Mouse (Mus musculus): ENCODE data around the gene Slc35f3. TPM values are rescaled to one million over a fixed set of nuclear protein-coding genes. Genes with fewer than 3 reads are reported as not detected.

Gene Slc35f3
- polyA plus RNA-seq, 1 experiment from 2014 or later, result not detected

GRCm38 (mm10) chr8:126343427-126343826 lies 45.1 kb downstream of the Slc35f3 start:
- Histone ChIP-seq H3K4me3 (ENCODE audit: low read depth, low read length) (no peak overlapping the region), H3K4me1 (ENCODE audit: control insufficient read depth, insufficient read depth, low read length) (no peaks in the 10 kb centered on the region), H3K4me2 (no peak overlapping the region), H3K9ac (ENCODE audit: low read depth, low read length) (no peak overlapping the region), H3K27ac (ENCODE audit: low read depth, low read length) (no peak overlapping the region), H3K27me3 (ENCODE audit: control insufficient read depth, insufficient read depth, low read length) (no peaks in the 10 kb centered on the region), H3K9me3 (replicated peaks; ENCODE audit: control insufficient read depth, low read length) (no peaks in the 10 kb centered on the region), H3K36me3 (ENCODE audit: control insufficient read depth, insufficient read depth, low read length) (no peaks in the 10 kb centered on the region)
- no peak for ATAC-seq (replicated peaks; ENCODE audit: insufficient number of reproducible peaks, low FRiP score, low TSS enrichment)
- WGBS (ENCODE audit: insufficient replicate concordance), result 80% methylated on average over 5 of the region's 5 CpGs

- Histone ChIP-seq H3K9me3 (replicated peaks; ENCODE audit: control insufficient read depth, low read length) (no peaks in the 10 kb centered on the region), H3K27me3 (ENCODE audit: control insufficient read depth, insufficient read depth, low read length) (no peaks in the 10 kb centered on the region), H3K4me3 (ENCODE audit: low read depth, low read length) (no peak overlapping the region), H3K36me3 (ENCODE audit: control insufficient read depth, insufficient read depth, low read length) (no peaks in the 10 kb centered on the region), H3K27ac (ENCODE audit: low read depth, low read length) (no peak overlapping the region), H3K9ac (ENCODE audit: low read depth, low read length) (no peak overlapping the region), H3K4me1 (ENCODE audit: control insufficient read depth, insufficient read depth, low read length) (no peaks in the 10 kb centered on the region), H3K4me2 (no peak overlapping the region)
- WGBS (ENCODE audit: insufficient replicate concordance), result 51% methylated on average over 4 of the region's 4 CpGs
- no peak for ATAC-seq (replicated peaks; ENCODE audit: insufficient number of reproducible peaks, low FRiP score, low TSS enrichment)
These were observed 46.7 kb downstream of the Slc35f3 start for GRCm38 (mm10) chr8:126345100-126345499.

- H3K9me3 ChIP-seq (replicated peaks; ENCODE audit: control insufficient read depth, low read length), result 0 out of 2 replicates have a peak, but pooled peaks cover 2% of the 10 kb centered on the region
- no peaks in the 10 kb centered on the region for H3K4me1 ChIP-seq (ENCODE audit: control insufficient read depth, insufficient read depth, low read length)
- no peak overlapping the region for H3K4me2 ChIP-seq
- H3K9ac ChIP-seq (ENCODE audit: low read depth, low read length), result no peak overlapping the region
- ATAC-seq (replicated peaks; ENCODE audit: insufficient number of reproducible peaks, low FRiP score, low TSS enrichment), result no peak
- WGBS (ENCODE audit: insufficient replicate concordance), result 65% methylated on average over 1 of the region's 1 CpGs
- H3K4me3 ChIP-seq (ENCODE audit: low read depth, low read length), result no peak overlapping the region
- no peak overlapping the region for H3K27ac ChIP-seq (ENCODE audit: low read depth, low read length)
- H3K27me3 ChIP-seq (ENCODE audit: control insufficient read depth, insufficient read depth, low read length), result no peaks in the 10 kb centered on the region
- H3K36me3 ChIP-seq (ENCODE audit: control insufficient read depth, insufficient read depth, low read length), result no peaks in the 10 kb centered on the region
These were observed 54.9 kb downstream of the Slc35f3 start for GRCm38 (mm10) chr8:126353259-126353658.

GRCm38 (mm10) chr8:126357946-126358345 lies 59.6 kb downstream of the Slc35f3 start:
- ATAC-seq (replicated peaks; ENCODE audit: insufficient number of reproducible peaks, low FRiP score, low TSS enrichment), result no peak
- Histone ChIP-seq H3K27me3 (ENCODE audit: control insufficient read depth, insufficient read depth, low read length) (no peaks in the 10 kb centered on the region), H3K27ac (ENCODE audit: low read depth, low read length) (no peak overlapping the region), H3K4me2 (no peak overlapping the region), H3K4me3 (ENCODE audit: low read depth, low read length) (no peak overlapping the region), H3K9ac (ENCODE audit: low read depth, low read length) (no peak overlapping the region), H3K9me3 (replicated peaks; ENCODE audit: control insufficient read depth, low read length) (0 out of 2 replicates have a peak, but pooled peaks cover 2% of the 10 kb centered on the region), H3K4me1 (ENCODE audit: control insufficient read depth, insufficient read depth, low read length) (no peaks in the 10 kb centered on the region), H3K36me3 (ENCODE audit: control insufficient read depth, insufficient read depth, low read length) (no peaks in the 10 kb centered on the region)
- 44% methylated on average over 3 of the region's 3 CpGs for WGBS (ENCODE audit: insufficient replicate concordance)

DNA sequence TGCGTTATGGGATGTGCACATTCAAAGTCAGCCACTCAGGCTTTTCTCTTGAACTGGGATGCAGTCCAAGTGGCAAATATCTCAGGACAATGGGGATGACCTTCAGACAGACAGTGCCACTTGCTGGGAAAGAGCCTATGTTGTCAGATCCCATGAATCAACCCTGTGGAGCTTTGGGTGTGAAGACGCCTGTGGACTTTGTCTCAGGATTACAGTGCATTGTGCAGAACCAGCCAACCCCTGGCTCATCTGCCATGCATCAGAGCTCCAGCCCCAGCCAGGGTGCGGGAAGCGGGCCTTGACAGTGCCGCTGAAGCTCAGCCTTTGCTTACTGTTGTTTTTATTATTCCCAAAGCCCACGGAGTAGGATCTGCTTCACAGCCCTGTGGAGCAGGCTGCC lies 60.9 kb downstream of the Slc35f3 start:
- H3K4me1 ChIP-seq (ENCODE audit: control insufficient read depth, insufficient read depth, low read length), result no peaks in the 10 kb centered on the region
- no peak overlapping the region for H3K9ac ChIP-seq (ENCODE audit: low read depth, low read length)
- no peak for ATAC-seq (replicated peaks; ENCODE audit: insufficient number of reproducible peaks, low FRiP score, low TSS enrichment)
- no peak overlapping the region for H3K4me2 ChIP-seq
- no peaks in the 10 kb centered on the region for H3K36me3 ChIP-seq (ENCODE audit: control insufficient read depth, insufficient read depth, low read length)
- H3K27me3 ChIP-seq (ENCODE audit: control insufficient read depth, insufficient read depth, low read length), result no peaks in the 10 kb centered on the region
- no peak overlapping the region for H3K4me3 ChIP-seq (ENCODE audit: low read depth, low read length)
- 0 out of 2 replicates have a peak, but pooled peaks cover 2% of the 10 kb centered on the region for H3K9me3 ChIP-seq (replicated peaks; ENCODE audit: control insufficient read depth, low read length)
- 73% methylated on average over 6 of the region's 6 CpGs for WGBS (ENCODE audit: insufficient replicate concordance)
- H3K27ac ChIP-seq (ENCODE audit: low read depth, low read length), result no peak overlapping the region

GRCm38 (mm10) chr8:126360106-126360505 lies 61.7 kb downstream of the Slc35f3 start:
- Histone ChIP-seq H3K27me3 (ENCODE audit: control insufficient read depth, insufficient read depth, low read length) (no peaks in the 10 kb centered on the region), H3K36me3 (ENCODE audit: control insufficient read depth, insufficient read depth, low read length) (no peaks in the 10 kb centered on the region), H3K4me1 (ENCODE audit: control insufficient read depth, insufficient read depth, low read length) (no peaks in the 10 kb centered on the region), H3K9me3 (replicated peaks; ENCODE audit: control insufficient read depth, low read length) (0 out of 2 replicates have a peak, but pooled peaks cover 2% of the 10 kb centered on the region), H3K4me2 (no peak overlapping the region), H3K9ac (ENCODE audit: low read depth, low read length) (no peak overlapping the region), H3K4me3 (ENCODE audit: low read depth, low read length) (no peak overlapping the region), H3K27ac (ENCODE audit: low read depth, low read length) (no peak overlapping the region)
- 66% methylated on average over 11 of the region's 11 CpGs for WGBS (ENCODE audit: insufficient replicate concordance)
- ATAC-seq (replicated peaks; ENCODE audit: insufficient number of reproducible peaks, low FRiP score, low TSS enrichment), result no peak

DNA sequence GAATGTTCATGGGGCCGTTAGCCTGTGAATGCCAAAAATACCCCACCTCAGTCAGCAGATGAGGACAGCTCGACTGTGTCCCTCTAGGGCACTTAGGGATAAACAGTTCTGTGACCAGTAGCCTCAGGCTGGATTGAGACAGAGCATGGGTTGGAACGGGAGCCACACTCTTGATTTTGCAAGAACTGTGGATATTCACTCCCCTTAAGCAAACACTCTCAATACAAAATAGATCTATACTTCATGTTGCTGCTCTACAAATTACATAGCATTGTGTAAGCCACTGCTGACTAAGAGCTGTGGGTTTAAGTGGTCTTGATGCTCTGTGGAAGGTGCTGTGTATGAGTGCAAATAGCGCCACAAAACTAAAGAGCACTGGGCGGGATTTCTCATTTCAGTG lies 62.3 kb downstream of the Slc35f3 start:
- H3K9me3 ChIP-seq (replicated peaks; ENCODE audit: control insufficient read depth, low read length), result 0 out of 2 replicates have a peak, but pooled peaks cover 2% of the 10 kb centered on the region
- H3K4me1 ChIP-seq (ENCODE audit: control insufficient read depth, insufficient read depth, low read length), result no peaks in the 10 kb centered on the region
- no peak overlapping the region for H3K27ac ChIP-seq (ENCODE audit: low read depth, low read length)
- ATAC-seq (replicated peaks; ENCODE audit: insufficient number of reproducible peaks, low FRiP score, low TSS enrichment), result no peak
- no peak overlapping the region for H3K4me3 ChIP-seq (ENCODE audit: low read depth, low read length)
- no peak overlapping the region for H3K9ac ChIP-seq (ENCODE audit: low read depth, low read length)
- WGBS (ENCODE audit: insufficient replicate concordance), result 67% methylated on average over 5 of the region's 5 CpGs
- no peaks in the 10 kb centered on the region for H3K27me3 ChIP-seq (ENCODE audit: control insufficient read depth, insufficient read depth, low read length)
- no peaks in the 10 kb centered on the region for H3K36me3 ChIP-seq (ENCODE audit: control insufficient read depth, insufficient read depth, low read length)
- H3K4me2 ChIP-seq, result no peak overlapping the region

DNA sequence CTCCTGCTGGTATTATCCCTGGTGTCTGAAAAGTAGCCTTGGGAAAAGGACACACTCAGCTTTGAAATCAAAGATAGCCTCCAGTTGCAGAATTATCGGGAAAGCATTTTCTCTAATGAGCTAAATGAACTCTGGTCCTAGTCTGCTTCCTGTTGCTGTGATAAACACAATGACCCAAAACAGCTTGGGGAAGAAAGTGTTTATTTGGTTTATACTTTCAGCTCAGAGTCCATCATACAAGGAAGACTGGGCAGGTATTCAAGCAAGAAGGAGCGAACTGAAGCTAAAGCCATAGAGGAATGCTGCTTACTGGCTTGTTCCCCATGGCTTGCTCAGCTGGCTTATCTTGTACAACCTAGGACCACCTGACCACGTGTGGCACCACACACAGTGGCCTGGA lies 67.9 kb downstream of the Slc35f3 start:
- Histone ChIP-seq H3K36me3 (ENCODE audit: control insufficient read depth, insufficient read depth, low read length) (no peaks in the 10 kb centered on the region), H3K4me3 (ENCODE audit: low read depth, low read length) (no peak overlapping the region), H3K4me2 (no peak overlapping the region), H3K4me1 (ENCODE audit: control insufficient read depth, insufficient read depth, low read length) (no peaks in the 10 kb centered on the region), H3K9me3 (replicated peaks; ENCODE audit: control insufficient read depth, low read length) (no peaks in the 10 kb centered on the region), H3K9ac (ENCODE audit: low read depth, low read length) (no peak overlapping the region), H3K27me3 (ENCODE audit: control insufficient read depth, insufficient read depth, low read length) (no peaks in the 10 kb centered on the region), H3K27ac (ENCODE audit: low read depth, low read length) (no peak overlapping the region)
- no peak for ATAC-seq (replicated peaks; ENCODE audit: insufficient number of reproducible peaks, low FRiP score, low TSS enrichment)
- 59% methylated on average over 3 of the region's 3 CpGs for WGBS (ENCODE audit: insufficient replicate concordance)

DNA sequence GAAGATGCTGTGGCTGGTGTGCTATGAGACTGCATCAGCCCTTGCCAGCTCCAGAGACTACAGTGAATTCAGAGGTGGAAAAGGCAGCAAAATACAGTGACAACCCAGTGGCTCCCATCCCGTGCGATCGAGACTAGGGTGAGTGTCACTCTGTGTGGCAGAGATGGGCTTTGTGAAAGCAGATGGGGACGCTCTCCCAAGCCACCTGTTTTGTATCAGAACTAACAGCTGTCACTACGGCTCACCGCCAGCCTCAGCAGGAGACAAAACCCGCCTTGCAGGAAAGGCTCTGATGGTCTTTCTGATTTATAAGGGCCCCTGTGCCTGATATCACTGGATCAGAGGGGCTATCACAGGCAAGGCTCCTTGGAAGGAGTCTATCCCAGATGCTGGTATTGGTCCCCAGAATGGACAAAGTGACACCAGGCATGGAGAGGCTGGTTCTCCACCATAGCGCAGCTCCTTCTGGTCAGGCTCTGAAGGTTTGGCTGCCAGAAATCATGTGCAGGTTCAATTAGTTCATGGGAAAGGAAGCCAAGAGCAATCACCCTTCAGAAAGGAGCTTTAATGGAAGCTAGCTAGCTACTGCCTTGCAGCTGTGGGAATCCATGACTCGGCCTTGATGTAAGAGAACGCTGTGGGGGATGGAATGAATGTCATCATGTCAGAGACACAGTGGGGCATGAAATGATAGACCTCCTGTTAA lies 70.1 kb downstream of the Slc35f3 start:
- Histone ChIP-seq H3K9me3 (replicated peaks; ENCODE audit: control insufficient read depth, low read length) (no peaks in the 10 kb centered on the region), H3K4me1 (ENCODE audit: control insufficient read depth, insufficient read depth, low read length) (no peaks in the 10 kb centered on the region), H3K27ac (ENCODE audit: low read depth, low read length) (no peak overlapping the region), H3K36me3 (ENCODE audit: control insufficient read depth, insufficient read depth, low read length) (no peaks in the 10 kb centered on the region), H3K4me3 (ENCODE audit: low read depth, low read length) (no peak overlapping the region), H3K4me2 (no peak overlapping the region), H3K9ac (ENCODE audit: low read depth, low read length) (no peak overlapping the region), H3K27me3 (ENCODE audit: control insufficient read depth, insufficient read depth, low read length) (no peaks in the 10 kb centered on the region)
- WGBS (ENCODE audit: insufficient replicate concordance), result 72% methylated on average over 10 of the region's 10 CpGs
- ATAC-seq (replicated peaks; ENCODE audit: insufficient number of reproducible peaks, low FRiP score, low TSS enrichment), result no peak
